Mouse (Mus musculus): Measurements from ENCODE around the gene St6galnac1. TPM values are rescaled to one million over a fixed set of nuclear protein-coding genes. Genes with fewer than 3 reads are reported as not detected.
A peak's percentile ranks its signal among the peaks of the same experiment; 100 is the strongest.

The St6galnac1 gene
- polyA plus RNA-seq, 1 experiment from 2014 or later, result not detected

DNA sequence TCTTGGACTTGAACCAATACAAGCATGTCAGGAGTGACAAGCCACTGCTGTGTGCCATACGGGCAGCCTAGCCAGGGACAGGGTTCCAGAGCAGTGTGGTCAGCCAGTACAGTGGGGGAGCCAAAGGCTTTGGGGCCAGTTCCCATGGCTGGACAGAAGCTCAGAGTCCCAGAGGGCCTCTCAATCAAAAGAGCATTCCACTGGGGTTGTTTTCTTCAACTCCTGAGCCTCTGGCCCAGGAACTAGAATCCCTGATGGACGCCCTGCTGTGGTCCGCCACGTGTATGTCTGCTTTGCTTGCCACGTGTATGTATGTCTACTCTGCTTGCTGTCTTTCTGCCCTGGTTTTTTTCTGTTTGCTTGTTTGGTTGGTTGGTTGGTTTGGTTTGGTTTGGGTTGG, 25.8 kb upstream of the St6galnac1 start:
- ATAC-seq (ENCODE audit: insufficient number of reproducible peaks, low FRiP score, low TSS enrichment, low read depth), result no peak
- Histone ChIP-seq H3K4me2 (ENCODE audit: low read depth, severe bottlenecking) (no peak overlapping the region), H3K4me1 (ENCODE audit: control insufficient read depth, insufficient read depth, low read length) (no peaks in the 10 kb centered on the region), H3K27me3 (ENCODE audit: control insufficient read depth, insufficient read depth, low read length) (no peaks in the 10 kb centered on the region), H3K9me3 (ENCODE audit: control insufficient read depth, low read length) (no peaks in the 10 kb centered on the region), H3K9ac (ENCODE audit: low read length) (no peak overlapping the region), H3K27ac (replicated peaks; ENCODE audit: low read depth, low read length) (no peak overlapping the region), H3K36me3 (ENCODE audit: control insufficient read depth, insufficient read depth, low read length) (no peaks in the 10 kb centered on the region), H3K4me3 (ENCODE audit: low read depth, low read length) (no peak overlapping the region)
- WGBS, result 85% methylated on average over 5 of the region's 5 CpGs
- no peak for DNase-seq (ENCODE audit: low spot score)

GRCm38 (mm10) chr11:116799364-116799763, 24.1 kb upstream of the St6galnac1 start:
- H3K4me2 ChIP-seq (ENCODE audit: low read depth, severe bottlenecking), result no peak overlapping the region
- DNase-seq (ENCODE audit: low spot score) (no peak), ATAC-seq (ENCODE audit: insufficient number of reproducible peaks, low FRiP score, low TSS enrichment, low read depth) (no peak)
- no peaks in the 10 kb centered on the region for H3K9me3 ChIP-seq (ENCODE audit: control insufficient read depth, low read length)
- no peak overlapping the region for H3K9ac ChIP-seq (ENCODE audit: low read length)
- no peaks in the 10 kb centered on the region for H3K36me3 ChIP-seq (ENCODE audit: control insufficient read depth, insufficient read depth, low read length)
- H3K4me3 ChIP-seq (ENCODE audit: low read depth, low read length), result no peak overlapping the region
- no peak overlapping the region for H3K27ac ChIP-seq (replicated peaks; ENCODE audit: low read depth, low read length)
- no peaks in the 10 kb centered on the region for H3K27me3 ChIP-seq (ENCODE audit: control insufficient read depth, insufficient read depth, low read length)
- no peaks in the 10 kb centered on the region for H3K4me1 ChIP-seq (ENCODE audit: control insufficient read depth, insufficient read depth, low read length)
- 88% methylated on average over 5 of the region's 5 CpGs for WGBS

DNA sequence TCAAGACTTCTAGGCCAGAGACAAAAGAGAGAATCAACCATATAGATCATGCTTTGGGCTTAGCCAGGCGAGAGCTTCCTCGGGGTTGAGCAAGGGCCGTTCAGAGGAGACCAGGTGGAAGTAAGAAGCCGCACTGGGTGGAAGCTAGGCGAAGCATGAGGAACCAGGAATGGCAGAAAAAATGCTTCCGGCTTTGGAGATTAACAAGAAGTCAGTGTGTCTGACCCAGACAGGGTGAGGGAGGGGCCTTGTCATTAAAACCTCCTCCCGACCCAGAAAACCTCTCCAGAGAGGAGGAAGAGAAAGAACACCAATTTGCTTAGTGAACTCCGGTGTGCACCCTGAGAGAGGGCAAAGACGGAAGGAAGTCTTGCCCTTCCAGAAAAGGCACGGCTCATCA, 8.9 kb upstream of the St6galnac1 start:
- H3K4me1 ChIP-seq (ENCODE audit: control insufficient read depth, insufficient read depth, low read length), result peaks cover 3% of the 10 kb centered on the region; the same call in 1 of the 2 replicates
- no peak overlapping the region for H3K4me2 ChIP-seq (ENCODE audit: low read depth, severe bottlenecking)
- ATAC-seq (ENCODE audit: insufficient number of reproducible peaks, low FRiP score, low TSS enrichment, low read depth) (no peak), DNase-seq (ENCODE audit: low spot score) (no peak)
- WGBS, result 93% methylated on average over 10 of the region's 10 CpGs
- no peaks in the 10 kb centered on the region for H3K27me3 ChIP-seq (ENCODE audit: control insufficient read depth, insufficient read depth, low read length)
- H3K27ac ChIP-seq (replicated peaks; ENCODE audit: low read depth, low read length), result no peak overlapping the region
- H3K9me3 ChIP-seq (ENCODE audit: control insufficient read depth, low read length), result no peaks in the 10 kb centered on the region
- H3K36me3 ChIP-seq (ENCODE audit: control insufficient read depth, insufficient read depth, low read length), result no peaks in the 10 kb centered on the region
- no peak overlapping the region for H3K4me3 ChIP-seq (ENCODE audit: low read depth, low read length)
- H3K9ac ChIP-seq (ENCODE audit: low read length), result no peak overlapping the region

GRCm38 (mm10) chr11:116782737-116783145, 7.4 kb upstream of the St6galnac1 start:
- WGBS, result 50% methylated on average over 9 of the region's 9 CpGs
- H3K27me3 ChIP-seq (ENCODE audit: control insufficient read depth, insufficient read depth, low read length), result no peaks in the 10 kb centered on the region
- peak; percentile 46 for DNase-seq (ENCODE audit: low spot score)
- no peaks in the 10 kb centered on the region for H3K9me3 ChIP-seq (ENCODE audit: control insufficient read depth, low read length)
- no peak overlapping the region for H3K27ac ChIP-seq (replicated peaks; ENCODE audit: low read depth, low read length)
- H3K4me2 ChIP-seq (ENCODE audit: low read depth, severe bottlenecking), result no peak overlapping the region
- no peak overlapping the region for H3K9ac ChIP-seq (ENCODE audit: low read length)
- peaks cover 3% of the 10 kb centered on the region; the same call in 1 of the 2 replicates for H3K4me1 ChIP-seq (ENCODE audit: control insufficient read depth, insufficient read depth, low read length)
- H3K36me3 ChIP-seq (ENCODE audit: control insufficient read depth, insufficient read depth, low read length), result no peaks in the 10 kb centered on the region
- H3K4me3 ChIP-seq (ENCODE audit: low read depth, low read length), result no peak overlapping the region
- no peak for ATAC-seq (ENCODE audit: insufficient number of reproducible peaks, low FRiP score, low TSS enrichment, low read depth)

DNA sequence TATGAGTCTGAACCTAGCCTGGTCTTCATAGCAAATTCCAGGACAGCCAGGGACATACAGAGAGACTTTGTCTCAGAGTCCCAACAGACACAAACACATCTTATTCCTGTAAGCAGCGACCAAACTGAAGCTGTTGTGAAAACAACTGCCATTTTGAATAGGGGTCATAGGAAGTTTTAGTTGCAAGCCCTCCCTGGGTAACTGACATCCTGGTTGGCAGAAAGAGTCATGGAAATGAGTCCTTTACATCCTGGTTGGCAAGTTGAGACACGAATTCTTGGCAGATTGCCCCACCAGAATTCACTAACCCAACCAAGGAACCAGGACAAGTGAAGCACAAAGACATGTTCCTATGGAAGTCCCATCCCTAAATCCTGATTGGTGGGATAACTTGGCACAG, 2.1 kb downstream of the St6galnac1 start:
- DNase-seq (ENCODE audit: low spot score) (no peak), ATAC-seq (ENCODE audit: insufficient number of reproducible peaks, low FRiP score, low TSS enrichment, low read depth) (no peak)
- no peak overlapping the region for H3K9ac ChIP-seq (ENCODE audit: low read length)
- 66% methylated on average over 2 of the region's 2 CpGs for WGBS
- H3K4me1 ChIP-seq (ENCODE audit: control insufficient read depth, insufficient read depth, low read length), result no peaks in the 10 kb centered on the region
- no peaks in the 10 kb centered on the region for H3K27me3 ChIP-seq (ENCODE audit: control insufficient read depth, insufficient read depth, low read length)
- no peak overlapping the region for H3K4me2 ChIP-seq (ENCODE audit: low read depth, severe bottlenecking)
- H3K9me3 ChIP-seq (ENCODE audit: control insufficient read depth, low read length), result no peaks in the 10 kb centered on the region
- H3K27ac ChIP-seq (replicated peaks; ENCODE audit: low read depth, low read length), result no peak overlapping the region
- no peaks in the 10 kb centered on the region for H3K36me3 ChIP-seq (ENCODE audit: control insufficient read depth, insufficient read depth, low read length)
- no peak overlapping the region for H3K4me3 ChIP-seq (ENCODE audit: low read depth, low read length)

GRCm38 (mm10) chr11:116769873-116770272, 5.4 kb downstream of the St6galnac1 start:
- no peak overlapping the region for H3K27ac ChIP-seq (replicated peaks; ENCODE audit: low read depth, low read length)
- no peak overlapping the region for H3K9ac ChIP-seq (ENCODE audit: low read length)
- H3K36me3 ChIP-seq (ENCODE audit: control insufficient read depth, insufficient read depth, low read length), result no peaks in the 10 kb centered on the region
- H3K4me1 ChIP-seq (ENCODE audit: control insufficient read depth, insufficient read depth, low read length), result no peaks in the 10 kb centered on the region
- H3K4me3 ChIP-seq (ENCODE audit: low read depth, low read length), result no peak overlapping the region
- no peak for ATAC-seq (ENCODE audit: insufficient number of reproducible peaks, low FRiP score, low TSS enrichment, low read depth)
- H3K9me3 ChIP-seq (ENCODE audit: control insufficient read depth, low read length), result no peaks in the 10 kb centered on the region
- H3K27me3 ChIP-seq (ENCODE audit: control insufficient read depth, insufficient read depth, low read length), result no peaks in the 10 kb centered on the region
- H3K4me2 ChIP-seq (ENCODE audit: low read depth, severe bottlenecking), result no peak overlapping the region
- WGBS, result 83% methylated on average over 5 of the region's 5 CpGs
- no peak for DNase-seq (ENCODE audit: low spot score)

DNA sequence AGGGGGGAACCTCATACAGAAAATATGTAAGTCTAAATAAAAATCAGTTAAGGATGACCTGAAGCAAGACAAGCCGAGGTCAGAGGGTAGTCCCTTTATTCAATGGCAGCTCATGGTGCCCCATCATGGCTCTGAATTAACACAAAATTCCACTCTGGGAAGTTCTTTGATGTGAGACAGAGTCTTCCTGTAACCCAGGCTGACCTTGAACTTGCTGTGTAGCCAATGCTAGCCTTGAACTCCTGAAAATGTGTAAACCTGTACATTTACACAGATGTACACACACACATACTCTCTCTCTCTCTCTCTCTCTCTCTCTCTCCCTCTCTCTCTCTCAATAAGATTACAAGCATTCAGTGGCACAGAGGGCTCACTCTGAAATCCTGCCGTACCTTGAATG, 10.4 kb downstream of the St6galnac1 start:
- H3K27ac ChIP-seq (replicated peaks; ENCODE audit: low read depth, low read length), result no peak overlapping the region
- H3K4me2 ChIP-seq (ENCODE audit: low read depth, severe bottlenecking), result no peak overlapping the region
- ATAC-seq (ENCODE audit: insufficient number of reproducible peaks, low FRiP score, low TSS enrichment, low read depth) (no peak), DNase-seq (ENCODE audit: low spot score) (no peak)
- H3K9ac ChIP-seq (ENCODE audit: low read length), result no peak overlapping the region
- H3K4me1 ChIP-seq (ENCODE audit: control insufficient read depth, insufficient read depth, low read length), result no peaks in the 10 kb centered on the region
- H3K27me3 ChIP-seq (ENCODE audit: control insufficient read depth, insufficient read depth, low read length), result no peaks in the 10 kb centered on the region
- H3K9me3 ChIP-seq (ENCODE audit: control insufficient read depth, low read length), result no peaks in the 10 kb centered on the region
- WGBS, result 94% methylated on average over 2 of the region's 2 CpGs
- H3K4me3 ChIP-seq (ENCODE audit: low read depth, low read length), result no peak overlapping the region
- H3K36me3 ChIP-seq (ENCODE audit: control insufficient read depth, insufficient read depth, low read length), result no peaks in the 10 kb centered on the region

GRCm38 (mm10) chr11:116764346-116764745, 11.0 kb downstream of the St6galnac1 start:
- no peaks in the 10 kb centered on the region for H3K36me3 ChIP-seq (ENCODE audit: control insufficient read depth, insufficient read depth, low read length)
- DNase-seq (ENCODE audit: low spot score) (no peak), ATAC-seq (ENCODE audit: insufficient number of reproducible peaks, low FRiP score, low TSS enrichment, low read depth) (no peak)
- no peak overlapping the region for H3K4me3 ChIP-seq (ENCODE audit: low read depth, low read length)
- no peak overlapping the region for H3K4me2 ChIP-seq (ENCODE audit: low read depth, severe bottlenecking)
- H3K27ac ChIP-seq (replicated peaks; ENCODE audit: low read depth, low read length), result no peak overlapping the region
- H3K27me3 ChIP-seq (ENCODE audit: control insufficient read depth, insufficient read depth, low read length), result no peaks in the 10 kb centered on the region
- H3K4me1 ChIP-seq (ENCODE audit: control insufficient read depth, insufficient read depth, low read length), result no peaks in the 10 kb centered on the region
- WGBS, result 96% methylated on average over 7 of the region's 7 CpGs
- no peaks in the 10 kb centered on the region for H3K9me3 ChIP-seq (ENCODE audit: control insufficient read depth, low read length)
- no peak overlapping the region for H3K9ac ChIP-seq (ENCODE audit: low read length)

DNA sequence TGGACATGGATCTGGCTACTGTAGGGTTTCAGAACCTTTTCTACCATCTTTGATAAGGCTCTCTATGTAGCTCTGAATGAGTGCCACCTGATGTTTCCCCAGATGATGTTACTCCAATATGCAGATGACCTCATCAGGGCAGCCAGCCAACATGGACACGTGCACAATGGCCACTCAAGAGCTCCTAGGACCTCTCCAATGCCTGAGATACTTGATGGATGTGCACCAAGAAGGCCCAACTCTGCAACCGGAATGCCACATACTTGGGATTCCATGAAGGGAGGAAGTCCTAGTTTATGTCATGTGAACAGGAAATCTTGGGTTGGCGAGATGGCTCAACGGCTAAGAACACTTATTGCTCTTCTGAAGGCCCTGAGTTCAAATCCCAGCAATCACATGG, 20.1 kb downstream of the St6galnac1 start:
- no peaks in the 10 kb centered on the region for H3K36me3 ChIP-seq (ENCODE audit: control insufficient read depth, insufficient read depth, low read length)
- H3K9me3 ChIP-seq (ENCODE audit: control insufficient read depth, low read length), result no peaks in the 10 kb centered on the region
- H3K4me2 ChIP-seq (ENCODE audit: low read depth, severe bottlenecking), result no peak overlapping the region
- H3K4me1 ChIP-seq (ENCODE audit: control insufficient read depth, insufficient read depth, low read length), result no peaks in the 10 kb centered on the region
- no peak overlapping the region for H3K27ac ChIP-seq (replicated peaks; ENCODE audit: low read depth, low read length)
- no peaks in the 10 kb centered on the region for H3K27me3 ChIP-seq (ENCODE audit: control insufficient read depth, insufficient read depth, low read length)
- DNase-seq (ENCODE audit: low spot score) (no peak), ATAC-seq (ENCODE audit: insufficient number of reproducible peaks, low FRiP score, low TSS enrichment, low read depth) (no peak)
- 85% methylated on average over 4 of the region's 4 CpGs for WGBS
- H3K9ac ChIP-seq (ENCODE audit: low read length), result no peak overlapping the region
- no peak overlapping the region for H3K4me3 ChIP-seq (ENCODE audit: low read depth, low read length)

Measured in limb, embryonic 11.5 days (tissue).